Mouse (Mus musculus) kidney, adult 2 months (tissue): ENCODE results near the gene Evi2b.

Experiments
- CTCF ChIP-seq: fragments of 200-500 bp; conservative IDR thresholded peaks from 2 replicates; pipeline ENCODE4 v1.5.1; 2011; ENCODE audit warnings: low read depth, mild to moderate bottlenecking, control low read depth, low read length, moderate library complexity, mixed read lengths; ENCODE audit not compliant: insufficient read depth, insufficient read length
- POLR2A ChIP-seq: fragments of 200-500 bp; IDR thresholded peaks from one replicate; pipeline ENCODE4 v1.6.1; 2011; ENCODE audit warnings: low read depth, low read length, control low read depth

DNA sequence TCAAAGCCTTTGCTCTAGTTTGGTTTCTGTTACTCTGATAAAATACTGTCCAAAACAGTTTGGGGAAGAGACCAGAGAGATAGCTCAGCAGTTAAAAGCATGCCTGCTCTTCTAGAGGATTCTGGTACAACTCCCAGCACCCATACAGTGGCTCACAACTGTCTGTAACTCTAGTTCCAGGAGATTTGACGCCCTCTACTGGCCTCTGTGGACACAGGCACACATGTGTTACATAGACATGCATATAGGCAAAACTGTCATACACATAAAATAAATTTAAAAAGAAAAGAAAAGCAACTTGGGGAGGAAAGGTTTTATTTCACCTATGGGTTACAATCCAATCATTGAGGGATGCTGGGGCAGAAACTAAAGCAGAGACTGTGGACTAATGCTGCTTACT, 43.4 kb upstream of the Evi2b start:
- TF ChIP-seq POLR2A (no peak), CTCF (no peak)
